Mouse (Mus musculus) thymus, adult 2 months (tissue): ENCODE measurements around the gene Lhx9.

Experiments used
- CTCF ChIP-seq: fragments of 200-500 bp; IDR thresholded peaks from 2 replicates; pipeline ENCODE4 v1.5.1; 2012; ENCODE audit warnings: mild to moderate bottlenecking, control low read depth, low read length, moderate library complexity, borderline replicate concordance; ENCODE audit not compliant: control insufficient read depth, poor library complexity, insufficient read depth; ENCODE audit errors: extremely low read depth
- POLR2A ChIP-seq: fragments of 200-500 bp; IDR thresholded peaks from 2 replicates; pipeline ENCODE4 v1.6.1; 2012; ENCODE audit warnings: mild to moderate bottlenecking, low read length, control low read depth, moderate library complexity; ENCODE audit not compliant: control insufficient read depth, poor library complexity, insufficient read depth; ENCODE audit errors: extremely low read depth

- TF ChIP-seq CTCF (no peak), POLR2A (no peak)
Observed at GRCm38 (mm10) chr1:138841306-138842095, 6.9 kb downstream of the Lhx9 start.
